Mouse (Mus musculus): ENCODE measurements around the gene Krt75. TPM values are rescaled to one million over a fixed set of nuclear protein-coding genes. Genes with fewer than 3 reads are reported as not detected.

The Krt75 gene
- not detected in 2 replicates for polyA plus RNA-seq (2015; fragmentation: Nextera tagmentation; extraction: Ambion mirVana)

GRCm38 (mm10) chr15:101573796-101574345 is at the start of gene Krt75:
Krt75 (minus strand) TSS chr15:101573904.

GRCm38 (mm10) chr15:101562850-101563249 is 10.9 kb downstream of the Krt75 start, which contains the start of gene Krt90:
Krt90 (minus strand) TSS chr15:101562950.

GRCm38 (mm10) chr15:101550567-101550966 is 23.1 kb downstream of the Krt75 start, which contains the start of gene Krt82:
Krt82 (minus strand) TSS chr15:101550667.

GRCm38 (mm10) chr15:101532720-101533119 is 41.0 kb downstream of the Krt75 start, which contains the start of gene Krt84:
Krt84 (minus strand) TSS chr15:101532820.

GRCm38 (mm10) chr15:101517161-101517560 is 56.5 kb downstream of the Krt75 start, which contains the start of gene Gm49425:
Gm49425 (minus strand) TSS chr15:101517261.

Small RNAs within 50 kb of the gene (microRNA-seq; reads per million reads assigned to microRNA genes)
- gene Gm44393 (ENCODE audit: borderline replicate concordance, insufficient number of aligned reads) (not detected), gene Gm44460 (ENCODE audit: borderline replicate concordance, insufficient number of aligned reads) (not detected)

Other genes starting within 250 kb of the Krt75 start
- gene Krt80, start 203.7 kb downstream of the Krt75 start, polyA plus RNA-seq (2015; fragmentation: Nextera tagmentation; extraction: Ambion mirVana), result 0.51 and 0.54 TPM in 2 replicates
- 16.2 and 18.6 TPM in 2 replicates for gene Krt7, start 162.9 kb downstream of the Krt75 start, polyA plus RNA-seq (2015; fragmentation: Nextera tagmentation; extraction: Ambion mirVana)
- not detected in 2 replicates for gene Krt87, start 135.1 kb downstream of the Krt75 start, polyA plus RNA-seq (2015; fragmentation: Nextera tagmentation; extraction: Ambion mirVana)
- not detected in 2 replicates for gene Krt88, start 126.2 kb downstream of the Krt75 start, polyA plus RNA-seq (2015; fragmentation: Nextera tagmentation; extraction: Ambion mirVana)
- not detected in 2 replicates for gene Krt81, start 110.2 kb downstream of the Krt75 start, polyA plus RNA-seq (2015; fragmentation: Nextera tagmentation; extraction: Ambion mirVana)
- gene Krt86, start 100.4 kb downstream of the Krt75 start, polyA plus RNA-seq (2015; fragmentation: Nextera tagmentation; extraction: Ambion mirVana), result 0.14 TPM in 1 of 2 replicates, not detected in the other
- gene Krt83, start 82.4 kb downstream of the Krt75 start, polyA plus RNA-seq (2015; fragmentation: Nextera tagmentation; extraction: Ambion mirVana), result not detected in 2 replicates
- not detected in 2 replicates for gene Gm49425, start 56.6 kb downstream of the Krt75 start, polyA plus RNA-seq (2015; fragmentation: Nextera tagmentation; extraction: Ambion mirVana)
- gene Krt84, start 41.1 kb downstream of the Krt75 start, polyA plus RNA-seq (2015; fragmentation: Nextera tagmentation; extraction: Ambion mirVana), result not detected in 2 replicates
- not detected in 2 replicates for gene Krt82, start 23.2 kb downstream of the Krt75 start, polyA plus RNA-seq (2015; fragmentation: Nextera tagmentation; extraction: Ambion mirVana)
- 0.90 and 2.8 TPM in 2 replicates for gene Krt90, start 11.0 kb downstream of the Krt75 start, polyA plus RNA-seq (2015; fragmentation: Nextera tagmentation; extraction: Ambion mirVana)
- gene Gm5414, start 54.3 kb upstream of the Krt75 start, polyA plus RNA-seq (2015; fragmentation: Nextera tagmentation; extraction: Ambion mirVana), result not detected in 2 replicates
- not detected in 2 replicates for gene Gm5478, start 73.5 kb upstream of the Krt75 start, polyA plus RNA-seq (2015; fragmentation: Nextera tagmentation; extraction: Ambion mirVana)
- gene Krt6b, start 106.4 kb upstream of the Krt75 start, polyA plus RNA-seq (2015; fragmentation: Nextera tagmentation; extraction: Ambion mirVana), result 0.16 TPM in 1 of 2 replicates, not detected in the other
- 0.22 TPM in 1 of 2 replicates, not detected in the other for gene Krt6a, start 120.4 kb upstream of the Krt75 start, polyA plus RNA-seq (2015; fragmentation: Nextera tagmentation; extraction: Ambion mirVana)
- gene Krt5, start 139.0 kb upstream of the Krt75 start, polyA plus RNA-seq (2015; fragmentation: Nextera tagmentation; extraction: Ambion mirVana), result 0.48 and 1.4 TPM in 2 replicates
- gene Krt71, start 169.2 kb upstream of the Krt75 start, polyA plus RNA-seq (2015; fragmentation: Nextera tagmentation; extraction: Ambion mirVana), result 0.14 TPM in 1 of 2 replicates, not detected in the other
- not detected in 2 replicates for gene Krt72, start 212.6 kb upstream of the Krt75 start, polyA plus RNA-seq (2015; fragmentation: Nextera tagmentation; extraction: Ambion mirVana)
- gene Krt73, start 228.4 kb upstream of the Krt75 start, polyA plus RNA-seq (2015; fragmentation: Nextera tagmentation; extraction: Ambion mirVana), result not detected in 2 replicates
- not detected in 2 replicates for gene Krt2, start 244.3 kb upstream of the Krt75 start, polyA plus RNA-seq (2015; fragmentation: Nextera tagmentation; extraction: Ambion mirVana)

All from adrenal gland, postnatal 0 days (tissue).